Mouse (Mus musculus): ENCODE results near the gene Psen2.

Gene Psen2

DNA sequence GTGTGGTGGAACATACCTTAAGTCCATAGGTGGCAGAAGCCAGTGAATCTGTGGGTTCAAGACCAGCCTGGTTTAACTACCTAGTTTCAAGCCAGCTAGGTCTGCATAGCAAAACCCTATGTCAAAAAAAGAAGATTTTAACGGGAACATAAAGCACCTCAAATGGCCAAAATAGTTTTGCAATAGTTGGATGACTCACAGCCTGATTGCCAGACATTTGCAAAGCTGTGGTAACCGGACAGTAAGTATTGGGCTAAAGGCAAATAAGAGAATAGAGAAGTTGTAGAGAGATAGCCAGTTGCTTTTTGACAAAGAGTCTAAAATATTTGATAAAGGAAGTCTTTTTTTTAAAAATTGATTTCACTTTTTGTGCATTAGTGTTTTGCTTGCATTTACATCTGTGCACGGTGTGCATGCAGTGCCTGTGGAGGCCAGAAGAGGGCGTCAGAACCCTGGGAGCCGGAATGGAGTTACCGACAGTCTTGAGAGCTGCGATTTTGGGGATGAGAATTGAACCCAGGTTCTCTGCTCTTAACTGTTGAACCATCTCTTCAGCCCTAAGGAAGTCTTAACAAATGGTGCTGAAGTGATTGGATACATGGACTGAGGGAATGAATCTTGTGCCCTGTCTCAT, at the start of gene Psen2:
TSS of gene Psen2 (minus strand) at position 75 of the 634 bp plus-strand sequence.
- in situ Hi-C loops (cut with MboI, MseI) = no loop called here

DNA sequence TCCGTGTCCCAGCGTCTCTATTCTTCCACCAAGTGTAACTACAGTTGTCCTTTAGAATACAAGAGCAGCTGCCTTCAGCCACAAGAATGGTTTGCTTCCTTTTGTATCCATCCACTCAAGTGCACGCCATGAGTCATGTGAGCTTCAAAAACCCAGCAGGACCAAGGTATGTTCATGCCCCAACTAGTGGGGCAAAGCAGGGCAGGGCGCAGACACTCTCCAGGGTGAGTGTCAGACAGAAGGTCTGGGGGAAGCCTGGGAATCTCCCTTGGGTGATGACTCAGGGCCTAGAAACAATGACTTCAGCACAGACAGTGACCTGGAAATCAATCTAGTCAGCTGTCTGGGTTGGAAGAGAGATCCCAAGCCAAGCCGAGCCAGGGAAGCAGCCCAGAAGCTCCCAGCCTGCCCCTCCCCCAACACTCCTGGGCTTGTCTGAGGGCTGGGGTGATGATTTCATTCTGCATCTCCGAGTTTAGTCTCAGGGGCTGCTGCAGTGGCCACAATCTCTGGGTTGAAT, 49.6 kb upstream of the Psen2 start:
- in situ Hi-C loops (cut with MboI, MseI) = loop anchor here (5.0 kb wide), 1 partner anchor 41 kb away; no protein-coding TSS in a partner anchor

DNA sequence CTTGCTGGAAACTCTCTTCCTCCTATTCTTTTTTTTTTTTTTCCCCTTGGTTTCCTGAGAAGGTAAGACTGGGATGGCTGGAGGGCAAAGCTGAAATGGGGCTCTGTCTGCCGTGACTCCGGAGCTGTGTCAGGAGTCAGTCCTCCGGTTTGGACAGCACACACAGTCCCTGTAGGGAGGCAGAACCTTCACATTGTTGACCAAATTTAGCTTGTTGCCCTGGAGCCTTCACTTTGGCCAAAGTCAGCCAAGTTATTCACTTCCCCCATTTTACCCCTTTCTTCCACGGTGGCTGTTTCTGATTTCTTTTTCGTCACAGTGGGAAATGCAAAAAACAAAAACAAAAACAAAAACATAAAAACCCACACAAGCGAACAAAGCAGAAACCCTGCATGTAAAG, 49.0 kb upstream of the Psen2 start:
- in situ Hi-C loops (cut with MboI, MseI) = loop anchor here (5.0 kb wide), 1 partner anchor 40 kb away; no protein-coding TSS in a partner anchor

- in situ Hi-C loops (cut with MboI, MseI) = no loop called here
These were observed 45.7 kb upstream of the Psen2 start for GRCm38 (mm10) chr1:180308897-180309296.

GRCm38 (mm10) chr1:180307661-180308060, 44.4 kb upstream of the Psen2 start:
- in situ Hi-C loops (cut with MboI, MseI) = no loop called here

DNA sequence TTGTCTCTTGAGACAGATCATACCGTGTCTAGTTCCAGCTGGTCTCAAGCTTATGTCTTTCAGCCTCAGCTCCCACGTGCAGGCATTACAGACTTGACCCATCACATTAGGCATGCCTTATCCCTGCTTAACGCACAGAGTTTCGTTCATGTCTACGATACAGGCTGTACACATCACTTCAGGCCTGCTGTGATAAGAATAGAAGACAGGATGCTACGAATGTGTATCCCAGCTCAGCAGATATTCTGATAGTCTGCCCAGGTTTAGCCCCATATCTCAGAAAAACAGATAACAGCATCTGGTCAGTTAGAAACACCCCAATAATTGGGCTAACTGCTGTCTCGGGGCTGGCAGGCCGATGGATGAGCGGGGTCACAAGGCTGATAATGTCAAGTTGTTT, 43.7 kb upstream of the Psen2 start:
- in situ Hi-C loops (cut with MboI, MseI) = no loop called here

DNA sequence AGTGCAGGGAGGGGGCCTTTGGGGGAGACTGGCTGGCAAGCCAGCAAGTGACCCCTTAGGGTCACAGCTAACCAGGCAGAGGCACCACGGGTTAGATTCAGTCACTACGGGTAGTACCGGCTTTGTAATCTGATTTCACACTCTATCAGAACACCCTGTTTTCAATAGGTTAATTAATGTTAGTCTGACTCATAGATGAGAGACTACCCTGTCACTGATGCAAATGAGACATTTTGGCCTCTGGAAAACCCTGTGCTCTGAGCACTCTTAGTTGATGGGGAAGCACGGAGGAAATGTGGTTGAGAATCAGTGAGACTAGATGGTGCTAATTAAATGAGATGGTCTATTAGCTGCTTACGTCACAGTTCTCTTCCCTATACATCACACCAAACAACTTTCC, 40.4 kb upstream of the Psen2 start:
- in situ Hi-C loops (cut with MboI, MseI) = no loop called here

DNA sequence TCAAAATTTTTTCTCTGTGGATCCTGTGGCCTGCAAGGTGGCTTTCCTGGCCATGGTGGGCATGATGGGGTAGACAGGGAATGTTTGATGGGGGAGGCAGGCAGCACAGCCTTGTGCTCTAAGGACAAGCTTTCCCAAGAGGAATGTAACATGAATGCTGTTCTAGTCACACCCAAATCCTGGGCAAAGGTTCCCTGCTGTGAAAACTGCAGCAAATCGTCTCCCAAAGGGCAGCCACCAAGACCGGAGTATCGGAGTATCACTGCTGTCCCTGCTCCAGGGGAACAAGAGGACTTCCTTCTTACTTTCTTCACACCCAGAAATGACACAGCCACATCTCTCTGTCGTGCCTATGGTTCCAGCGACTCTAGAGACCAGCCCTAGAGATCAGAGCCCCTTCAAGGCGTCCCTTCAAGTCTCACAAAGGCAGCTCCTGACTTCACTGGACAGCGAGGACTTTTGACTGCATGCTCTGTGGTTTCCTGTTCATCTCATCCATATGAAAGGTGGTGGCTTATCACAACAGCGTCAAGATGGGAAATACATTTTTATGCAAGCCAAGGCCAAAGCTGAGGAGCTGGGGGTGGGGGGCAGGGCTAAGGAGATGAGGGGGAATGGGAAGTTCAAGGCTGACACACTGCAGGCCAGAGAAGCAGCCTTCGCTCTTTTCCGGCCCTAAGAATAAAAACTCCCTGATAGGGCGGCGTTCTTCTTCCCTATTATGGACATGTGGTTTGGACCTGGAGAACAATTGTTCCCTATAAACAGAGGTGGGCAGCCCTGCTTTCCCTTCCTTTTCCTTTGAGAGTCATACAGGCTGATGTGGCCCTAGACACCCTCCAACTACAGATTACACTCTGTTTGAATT, 39.2 kb upstream of the Psen2 start:
- in situ Hi-C loops (cut with MboI, MseI) = no loop called here

GRCm38 (mm10) chr1:180300997-180301396, 37.8 kb upstream of the Psen2 start:
- in situ Hi-C loops (cut with MboI, MseI) = no loop called here

- in situ Hi-C loops (cut with MboI, MseI) = no loop called here
These were observed 37.1 kb upstream of the Psen2 start for GRCm38 (mm10) chr1:180300292-180300691.

- in situ Hi-C loops (cut with MboI, MseI) = no loop called here
These were observed 36.5 kb upstream of the Psen2 start for GRCm38 (mm10) chr1:180299697-180300096.

GRCm38 (mm10) chr1:180296088-180296487, 32.9 kb upstream of the Psen2 start:
- in situ Hi-C loops (cut with MboI, MseI) = no loop called here

- in situ Hi-C loops (cut with MboI, MseI) = no loop called here
These were observed 27.1 kb upstream of the Psen2 start for GRCm38 (mm10) chr1:180290358-180290757.

DNA sequence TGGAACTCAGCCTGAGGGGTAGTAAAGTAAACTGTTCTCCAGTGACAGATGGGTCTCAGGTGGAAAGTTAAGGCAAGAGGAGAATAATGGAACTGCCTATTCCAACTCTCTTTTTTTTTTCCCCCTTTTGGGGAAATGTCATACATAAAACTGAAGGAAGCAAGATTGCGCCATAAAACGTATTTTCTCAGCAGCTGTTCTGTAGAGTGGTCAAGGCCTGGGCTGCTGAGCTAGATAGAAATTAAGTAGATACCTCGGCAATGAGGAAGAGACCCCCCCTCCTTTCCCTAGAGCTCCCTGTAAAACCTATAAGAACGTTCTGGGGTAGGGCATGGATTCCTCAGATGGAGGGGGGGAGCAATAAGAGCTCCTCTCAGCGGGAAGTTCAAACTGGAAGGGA, 26.6 kb upstream of the Psen2 start:
- in situ Hi-C loops (cut with MboI, MseI) = no loop called here

DNA sequence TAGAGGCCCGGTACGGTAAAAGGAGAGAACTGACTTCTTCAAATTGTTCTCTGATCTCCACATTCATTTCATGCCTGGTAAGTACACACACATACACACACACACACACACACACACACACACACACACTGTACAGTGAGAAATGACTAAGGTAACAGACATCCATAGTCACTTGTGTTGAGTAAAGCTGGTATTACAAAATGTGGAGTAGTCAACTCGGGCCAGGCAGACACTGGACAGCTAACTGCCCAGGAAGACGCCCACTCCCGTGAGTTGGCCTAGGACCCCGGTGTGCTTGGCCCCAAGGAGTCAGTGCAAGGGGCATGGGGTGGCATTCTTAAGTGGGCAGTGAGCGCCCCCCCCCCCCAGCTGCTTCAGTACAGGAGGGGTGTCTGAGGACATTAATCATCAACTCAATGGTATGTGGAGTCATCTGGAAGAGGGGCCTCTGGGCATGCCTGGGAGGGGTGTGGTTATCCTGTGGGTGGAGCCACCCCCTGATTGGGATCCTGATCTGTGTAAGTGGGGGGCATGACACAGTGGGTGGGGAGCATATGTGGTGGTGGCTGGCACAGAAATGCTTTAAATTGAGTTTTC, 25.7 kb upstream of the Psen2 start:
- in situ Hi-C loops (cut with MboI, MseI) = no loop called here

DNA sequence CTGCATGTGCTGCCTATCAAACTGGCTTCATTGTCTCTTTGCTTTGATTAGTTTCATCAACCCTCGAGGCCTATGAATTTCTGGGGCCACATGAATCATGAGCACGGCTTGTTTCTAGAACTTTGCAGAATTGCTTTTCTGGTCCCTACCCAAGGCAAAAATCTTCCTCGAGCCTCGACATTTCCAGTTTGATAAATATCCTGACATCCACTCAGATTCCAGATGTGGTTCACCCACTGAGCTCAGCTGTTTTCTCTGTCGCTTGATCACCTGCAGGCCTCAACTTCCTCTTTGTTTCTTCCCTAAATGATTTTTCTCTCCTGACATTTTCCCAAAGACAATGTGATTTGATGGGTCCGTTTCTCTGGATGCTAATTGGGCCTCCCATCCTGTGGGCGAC, 25.0 kb upstream of the Psen2 start:
- in situ Hi-C loops (cut with MboI, MseI) = no loop called here

DNA sequence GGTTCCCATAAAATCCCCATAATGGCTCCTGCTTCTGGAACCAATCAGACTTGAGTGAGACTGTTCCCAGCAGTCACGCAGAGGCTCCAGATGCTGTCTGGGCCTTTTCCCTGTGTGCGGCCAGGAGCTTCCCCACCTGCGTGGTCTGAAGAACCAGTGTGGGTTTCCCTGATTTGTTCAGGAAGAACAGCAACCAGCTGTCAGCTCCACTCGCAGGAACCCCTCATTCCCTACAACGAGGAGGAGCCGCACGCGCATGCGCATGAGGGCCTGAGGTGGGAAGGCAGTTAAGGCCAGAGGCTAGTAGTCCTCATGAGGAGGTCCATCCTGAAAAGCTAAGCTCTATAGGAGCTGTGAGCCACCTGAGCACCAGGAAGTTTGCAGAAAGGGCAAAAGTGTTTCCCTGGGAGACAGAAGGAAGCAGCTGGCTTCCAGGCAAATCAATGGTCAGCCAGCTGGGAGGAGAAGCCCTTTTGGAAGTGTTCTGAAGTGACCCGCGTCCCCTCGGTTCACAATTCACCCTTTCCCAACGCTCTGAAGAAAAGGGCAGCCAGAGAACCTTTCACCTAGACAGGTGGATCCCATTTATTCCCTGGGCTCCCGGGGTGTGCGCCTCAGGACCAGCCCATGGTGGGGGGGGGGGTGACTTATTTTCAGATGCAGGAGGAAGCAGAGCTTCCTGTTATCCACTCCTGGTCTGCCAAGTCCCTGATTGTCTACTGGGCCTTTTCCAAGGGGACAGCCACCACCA, 23.0 kb upstream of the Psen2 start:
- in situ Hi-C loops (cut with MboI, MseI) = no loop called here

GRCm38 (mm10) chr1:180283813-180284768, 20.9 kb upstream of the Psen2 start:
- in situ Hi-C loops (cut with MboI, MseI) = no loop called here

DNA sequence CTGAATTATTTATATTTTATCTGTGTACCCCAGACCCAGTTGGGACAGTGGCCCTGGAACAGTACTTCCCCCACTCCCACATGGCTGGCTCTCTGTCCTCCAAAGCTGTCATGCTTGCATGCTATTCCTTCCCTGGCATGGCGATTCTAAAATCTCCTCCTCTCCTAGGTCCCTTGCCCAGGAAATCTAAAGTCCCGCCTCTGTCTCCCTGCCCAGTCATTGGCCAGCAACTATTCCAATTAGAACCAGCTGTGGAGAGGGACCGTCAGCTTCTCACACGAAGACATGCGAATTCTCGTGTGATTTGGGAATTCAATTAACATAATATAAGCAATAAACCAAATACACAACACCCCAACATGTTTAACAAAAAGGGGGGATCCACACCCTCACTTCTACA, 19.3 kb upstream of the Psen2 start:
- in situ Hi-C loops (cut with MboI, MseI) = no loop called here

DNA sequence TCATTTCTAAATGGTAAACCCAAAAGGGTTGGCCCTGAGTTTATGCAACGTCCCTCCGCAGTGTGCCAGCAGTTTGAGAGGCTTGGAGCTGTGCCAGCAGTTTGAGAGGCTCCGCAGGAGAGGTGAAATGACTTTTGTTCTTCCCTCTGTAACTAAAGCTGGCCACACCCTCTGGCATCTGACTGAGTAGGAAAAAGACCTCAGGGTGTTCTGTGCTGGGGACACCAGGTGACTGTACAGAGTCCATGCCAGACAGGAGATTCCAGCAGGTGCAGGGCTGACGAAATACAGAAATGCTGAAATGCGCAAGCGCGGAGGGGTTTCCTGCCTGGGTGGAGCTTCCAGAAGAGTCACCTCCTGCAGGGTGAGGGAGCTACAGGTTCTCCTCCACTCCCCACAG, 16.4 kb upstream of the Psen2 start:
- in situ Hi-C loops (cut with MboI, MseI) = no loop called here

- in situ Hi-C loops (cut with MboI, MseI) = no loop called here
These were observed 14.3 kb upstream of the Psen2 start for GRCm38 (mm10) chr1:180277563-180277962.

All from T-helper 2 cell (primary cell).